Mouse (Mus musculus) cerebellum, postnatal 36 days (tissue): ENCODE data around the gene Podxl.
"Not testable (repeated sequence)": the region's sequence is repeated elsewhere in the genome, so short reads cannot be mapped to it uniquely, and the experiment has no call there.

Experiments
- DNase-seq, 2 experiments: peaks; one replicate each; pipeline ENCODE4 v3.0.0; 2021 to 2022; ENCODE audit warnings: mixed read lengths in 2 of 2

Podxl gene

DNA sequence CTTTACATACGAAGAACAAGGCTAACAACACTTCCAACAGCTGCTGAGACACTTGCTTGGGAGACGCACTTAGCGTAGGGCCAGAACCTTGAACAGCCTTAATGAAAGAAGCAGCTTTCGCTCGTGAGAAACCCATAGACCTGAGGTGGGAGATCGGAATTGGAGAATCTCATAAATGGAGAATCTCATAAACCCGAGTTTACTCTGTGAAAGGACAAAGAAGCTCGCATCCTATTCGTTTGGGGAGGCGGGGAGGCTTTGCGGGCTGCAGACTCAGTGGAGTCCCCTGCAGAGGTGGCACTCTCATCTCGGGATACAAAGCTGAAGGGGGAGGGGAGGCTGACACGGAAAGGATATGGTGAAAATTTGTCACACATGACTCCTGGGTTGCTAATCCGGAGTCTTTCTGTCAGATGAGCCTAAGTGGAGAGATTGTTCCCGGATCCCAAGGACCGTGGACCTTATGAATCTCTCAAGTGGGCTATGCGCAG is 1.2 kb upstream of the Podxl start:
- peak in 1 of 2 experiments; percentile 4 for DNase-seq

DNA sequence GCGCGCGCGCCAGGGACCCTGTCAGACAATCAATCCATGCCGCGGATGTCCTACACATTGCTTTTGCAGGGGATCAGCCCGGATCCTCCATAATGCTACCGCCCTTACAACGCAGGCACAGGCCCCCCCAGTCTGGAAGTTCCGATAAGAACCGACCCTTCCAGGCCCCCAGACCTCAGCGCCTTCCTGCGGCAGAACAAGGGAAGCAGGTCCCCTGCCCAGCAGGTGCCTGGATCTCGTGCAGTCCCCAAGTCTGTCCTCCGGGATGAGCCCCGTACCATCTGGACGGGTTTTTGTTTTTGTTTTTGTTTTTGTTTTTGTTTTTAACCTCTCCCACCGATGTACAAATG is 376 bp upstream of the Podxl start:
- no peak for DNase-seq

DNA sequence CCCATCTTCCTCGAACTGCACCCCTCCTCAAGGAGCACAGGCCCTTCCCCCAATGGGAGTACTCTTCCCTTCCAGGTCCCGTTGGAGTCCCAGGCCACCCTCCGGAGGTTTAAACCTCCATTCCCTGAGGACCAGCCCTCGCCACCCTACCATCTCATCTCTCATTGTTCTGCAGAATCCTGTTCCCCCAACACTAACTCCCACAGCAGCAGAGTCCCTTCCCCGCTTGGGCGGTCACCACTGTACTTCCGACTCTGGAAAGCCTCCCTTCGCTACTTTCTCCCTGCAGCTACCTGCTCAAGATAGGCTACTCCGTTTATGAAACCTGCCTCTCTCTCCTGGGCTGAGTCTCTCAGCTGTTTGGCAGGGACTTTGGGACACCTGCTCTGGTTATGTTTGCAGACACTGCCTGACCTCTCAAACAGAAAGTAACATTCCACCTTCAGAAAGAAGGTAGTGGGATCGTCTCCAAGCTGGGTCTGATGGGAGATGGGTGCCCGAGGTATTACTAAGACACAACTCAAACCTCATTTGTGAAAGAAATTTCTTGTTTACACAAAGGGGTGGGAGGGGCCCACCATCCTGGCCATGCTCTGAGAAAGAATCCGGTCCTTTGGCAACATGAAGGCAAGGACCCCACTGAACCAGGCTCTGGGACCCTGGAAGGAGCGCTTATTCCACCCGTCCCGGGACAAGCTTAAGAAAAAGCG is 1.3 kb downstream of the Podxl start:
- no peak for DNase-seq

DNA sequence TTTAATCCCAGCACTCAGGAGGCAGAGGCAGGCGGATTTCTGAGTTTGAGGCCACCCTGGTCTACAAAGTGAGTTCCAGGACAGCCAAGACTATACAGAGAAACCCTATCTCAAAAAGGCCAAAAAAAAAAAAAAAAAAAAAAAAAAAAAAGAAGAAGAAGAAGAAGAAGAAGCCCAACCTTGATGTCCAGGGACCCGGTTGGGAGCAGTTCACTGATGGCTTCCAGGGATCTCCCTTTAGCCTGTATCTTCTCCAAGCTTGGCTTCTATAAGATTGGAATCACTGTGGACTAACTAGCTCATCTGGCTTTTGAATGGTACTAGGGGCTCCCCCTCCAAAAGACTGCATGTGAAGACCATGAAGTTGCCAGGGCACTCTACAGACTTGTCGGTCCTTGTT is 1.8 kb downstream of the Podxl start:
- DNase-seq = not testable (repeated sequence)

DNA sequence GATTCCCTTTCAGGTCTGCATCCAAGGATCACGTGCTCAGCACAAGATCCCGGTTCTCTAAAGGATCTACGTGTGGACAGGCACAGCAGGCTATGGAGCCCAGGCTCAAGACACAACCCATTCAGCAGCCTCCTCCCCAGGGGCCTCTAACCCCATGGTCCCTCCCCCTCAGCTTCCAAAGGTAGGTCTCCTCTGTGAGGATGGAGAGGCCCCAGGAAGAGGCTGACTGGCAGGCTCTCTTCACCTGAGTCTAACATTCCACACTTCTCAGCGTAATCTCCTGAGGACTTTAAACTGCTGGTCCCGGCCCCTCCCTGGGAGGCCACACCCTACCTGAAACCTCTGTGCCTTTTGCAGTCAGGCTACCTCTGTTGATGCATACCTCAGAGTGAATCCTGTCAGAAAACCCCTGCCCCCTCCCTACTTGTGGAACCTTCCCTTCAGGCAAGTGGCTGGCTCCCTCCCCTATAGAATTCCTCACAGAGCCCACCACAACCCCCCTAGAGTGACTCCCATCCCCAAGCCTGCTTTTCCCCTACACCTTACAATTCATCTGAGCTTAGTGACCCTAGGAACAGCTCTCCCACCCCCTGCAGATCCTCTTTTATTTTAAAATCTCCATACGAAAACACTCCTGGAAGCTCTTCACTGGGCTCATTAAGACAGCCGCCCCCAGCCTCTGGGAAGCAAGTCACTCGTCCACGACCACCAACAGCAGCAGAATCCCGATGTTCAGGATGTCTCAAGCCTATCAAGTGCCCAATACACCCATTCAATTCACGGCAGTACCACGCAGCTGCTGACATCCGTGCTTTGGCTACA is 3.4 kb downstream of the Podxl start:
- DNase-seq = no peak

DNA sequence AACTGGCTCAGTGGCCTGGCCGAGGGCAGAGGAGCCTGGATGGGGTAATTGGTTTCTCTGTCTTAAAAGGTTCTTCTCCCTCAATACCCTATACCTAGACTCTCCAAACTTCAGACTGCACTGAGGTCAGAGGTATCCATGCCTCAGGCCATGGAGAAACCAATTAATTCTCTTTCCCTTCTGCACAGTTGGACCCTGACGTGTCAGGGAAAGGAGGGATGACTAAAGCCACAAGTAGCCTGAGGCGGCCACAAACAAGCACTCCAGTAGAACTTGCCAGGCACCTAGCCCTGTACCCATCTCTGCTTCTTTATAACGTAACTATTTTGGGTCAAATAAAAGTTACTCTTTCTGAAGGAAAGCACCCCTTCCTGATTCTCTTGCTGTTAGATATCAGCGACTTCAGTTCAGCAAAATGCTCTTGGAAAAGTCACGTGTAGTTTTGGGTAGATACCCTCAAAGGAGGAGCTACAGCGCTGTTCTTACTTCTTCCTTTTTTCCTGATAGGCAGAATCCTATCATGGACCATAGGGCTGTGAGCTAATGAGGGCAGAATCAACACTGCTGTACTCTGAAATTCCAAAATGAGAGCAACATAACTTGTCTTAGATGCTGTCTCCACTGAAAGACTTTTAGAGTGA is 7.2 kb downstream of the Podxl start:
- no peak for DNase-seq

DNA sequence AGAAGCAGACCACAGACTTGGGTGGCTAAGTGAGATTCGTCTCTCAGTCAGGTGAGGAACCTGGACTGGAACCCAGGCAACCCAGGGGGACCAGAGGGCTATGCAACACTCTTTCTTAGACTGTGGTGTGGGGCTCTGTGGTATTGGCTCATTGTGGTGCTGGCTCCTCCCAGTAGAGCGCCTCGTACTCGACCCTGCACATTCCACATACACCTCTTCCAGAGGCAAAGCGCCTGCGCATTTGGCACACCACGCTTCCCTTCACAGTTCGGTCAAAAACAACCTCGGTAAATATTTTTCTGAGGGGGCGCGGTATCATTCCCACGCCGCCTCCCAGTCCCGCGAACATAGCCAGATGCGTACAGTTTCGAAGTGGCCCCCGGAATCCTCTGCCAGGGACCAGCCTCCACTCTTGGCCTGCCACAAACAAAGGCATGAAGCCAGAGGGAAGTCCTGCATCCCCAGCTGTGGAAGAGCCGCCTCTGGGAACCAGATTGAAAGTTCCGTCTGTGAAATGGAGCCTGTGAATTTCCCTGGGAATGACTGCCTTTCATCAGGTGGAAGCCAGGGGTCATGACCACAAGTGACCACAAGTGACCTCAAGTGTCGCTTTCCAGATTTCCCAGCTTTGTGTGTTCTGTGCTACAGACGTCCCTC is 12.8 kb downstream of the Podxl start:
- DNase-seq = no peak

DNA sequence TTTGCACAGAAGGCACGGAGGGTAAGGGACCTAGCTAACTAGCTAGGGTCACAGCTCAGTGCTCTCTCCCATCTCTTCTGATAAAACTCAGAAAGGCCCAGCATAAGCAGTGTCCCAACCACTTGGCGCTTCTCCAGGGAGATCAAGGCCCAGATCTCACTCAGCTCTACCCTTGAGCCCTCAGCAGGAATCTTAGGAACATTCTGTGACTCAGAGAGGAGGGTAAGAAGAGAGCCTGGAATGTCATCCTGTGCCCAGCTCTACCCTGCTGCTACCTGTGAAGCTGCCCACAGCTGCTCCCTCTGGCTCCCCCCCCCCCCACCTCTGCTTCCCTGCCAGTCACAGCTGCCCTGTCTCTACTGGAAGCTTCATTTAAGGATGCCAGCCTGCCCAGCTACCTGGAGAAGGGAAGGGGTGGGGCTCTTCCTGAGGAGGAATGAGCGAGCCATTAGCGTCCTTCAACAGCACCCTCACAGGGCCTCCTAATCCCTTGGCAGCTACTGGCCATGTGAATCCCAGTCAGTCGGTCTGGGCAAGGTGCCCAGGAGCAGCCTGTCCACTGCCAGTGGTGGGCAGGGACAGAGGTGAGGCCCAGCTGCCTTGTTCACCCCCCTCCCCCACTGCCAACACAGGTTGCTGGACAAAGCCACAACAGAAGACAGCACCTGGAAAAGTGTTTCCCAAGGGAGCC is 14.3 kb downstream of the Podxl start:
- no peak for DNase-seq

DNA sequence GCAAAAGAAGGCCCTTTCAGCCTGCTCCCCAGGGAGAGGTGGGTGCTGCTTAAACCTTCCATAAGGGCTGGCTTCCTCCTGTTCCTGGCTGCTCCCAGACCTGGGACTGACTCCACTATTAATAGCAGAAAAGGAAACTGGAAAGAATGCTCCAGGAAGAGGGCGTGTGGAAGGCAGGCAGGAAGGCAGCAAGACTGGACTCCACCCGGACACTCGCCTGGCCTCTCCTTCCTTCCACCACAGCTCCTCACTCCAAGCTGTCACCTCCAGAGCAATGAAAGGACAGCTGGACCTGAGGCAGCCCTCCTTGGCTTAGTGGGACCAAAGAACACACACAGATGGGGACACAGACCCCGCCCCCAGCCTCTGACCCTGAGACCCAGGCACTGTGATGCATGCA is 19.5 kb downstream of the Podxl start:
- DNase-seq = no peak

DNA sequence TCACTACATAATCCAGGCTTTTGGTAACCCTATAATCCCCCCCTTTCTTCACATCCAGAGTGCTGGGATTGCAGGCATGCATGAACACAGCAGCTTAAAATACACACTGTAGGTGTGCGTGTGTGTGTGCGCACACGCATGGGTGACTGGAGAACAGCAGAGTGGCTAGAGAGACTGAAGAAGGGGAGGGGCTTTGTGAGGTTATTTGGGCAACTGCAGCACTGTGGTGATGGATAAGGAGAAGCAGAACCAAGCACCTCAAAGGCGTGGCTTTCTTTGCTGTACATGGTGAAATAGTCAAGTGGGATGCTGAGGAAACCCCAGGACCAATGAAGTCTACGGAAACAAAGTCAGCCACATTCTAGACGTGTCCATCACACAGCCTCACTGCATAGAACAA is 23.8 kb downstream of the Podxl start:
- DNase-seq = no peak

DNA sequence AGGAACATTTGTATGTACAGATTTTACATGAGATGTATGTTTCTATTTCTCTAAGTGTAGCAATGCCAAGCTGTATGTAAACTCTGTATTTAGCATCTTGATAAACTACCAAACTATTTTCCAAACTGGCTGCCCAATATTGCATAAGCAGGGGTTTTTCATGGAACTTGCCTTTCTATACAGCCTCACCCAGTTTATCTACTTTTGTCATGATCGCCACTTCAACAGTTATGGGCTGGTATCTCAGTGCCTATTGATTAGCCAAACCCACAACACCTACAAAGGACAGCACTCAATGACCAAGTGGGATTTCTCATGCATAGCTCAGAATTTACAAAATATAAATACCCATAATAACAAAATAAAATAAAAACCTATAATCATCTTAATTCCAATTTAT is 25.7 kb downstream of the Podxl start:
- DNase-seq = no peak

DNA sequence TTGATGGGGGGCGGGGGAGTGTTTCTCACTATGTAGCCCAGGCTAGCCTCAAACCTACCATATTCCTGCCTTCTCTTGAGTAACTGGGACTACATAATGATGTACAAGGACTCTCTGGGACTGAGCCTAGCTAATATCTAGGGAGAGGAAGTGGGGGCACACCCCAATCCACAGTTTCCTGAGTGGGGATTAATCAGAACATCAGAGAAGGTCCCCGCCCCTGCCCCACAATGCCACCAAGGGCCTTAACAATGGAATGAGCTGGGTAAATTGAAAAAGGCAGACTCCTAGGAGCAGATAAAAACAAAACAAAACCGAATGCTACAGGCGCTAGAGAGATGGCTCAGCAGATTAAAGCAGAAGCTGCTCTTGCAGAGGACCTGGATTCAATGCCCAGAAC is 26.6 kb downstream of the Podxl start:
- DNase-seq = no peak

DNA sequence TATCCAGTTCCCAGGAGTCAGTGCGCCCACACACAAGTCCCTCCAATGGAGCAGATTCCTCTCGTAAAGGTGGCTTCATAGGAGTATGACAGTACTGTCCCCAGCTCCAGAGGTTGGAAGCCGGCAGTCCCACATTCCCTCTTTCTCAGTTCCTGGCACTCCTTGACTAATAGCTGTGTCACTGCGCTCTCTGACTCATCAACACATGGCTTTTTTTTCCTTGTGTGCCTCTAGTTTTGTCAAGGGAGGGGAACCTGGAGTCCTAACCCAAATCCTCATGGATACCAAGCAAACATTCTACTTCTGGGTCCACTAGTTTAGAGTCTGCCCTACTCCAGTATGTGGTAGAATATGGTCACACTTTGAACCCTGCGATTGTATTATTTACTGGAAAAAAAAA is 29.1 kb downstream of the Podxl start:
- no peak for DNase-seq

DNA sequence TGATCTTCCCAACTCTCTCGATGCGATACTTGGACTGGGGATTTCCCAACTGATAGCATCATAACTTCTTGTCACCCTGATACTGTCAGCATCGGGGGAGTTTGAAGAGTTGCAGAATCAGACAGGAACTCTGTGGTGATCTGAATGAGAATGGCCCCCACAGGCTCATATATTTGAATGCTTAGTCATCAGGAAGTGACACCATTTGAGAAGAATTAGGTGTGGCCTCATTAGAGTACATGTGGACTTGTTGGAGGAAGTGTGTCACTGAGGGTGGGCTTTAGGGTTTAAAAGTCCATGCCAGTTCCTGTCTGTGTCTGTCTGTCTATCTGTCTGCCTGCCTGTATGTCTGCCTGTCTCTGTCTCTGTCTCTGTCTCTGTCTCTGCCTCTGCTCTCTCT is 31.9 kb downstream of the Podxl start:
- DNase-seq = no peak

DNA sequence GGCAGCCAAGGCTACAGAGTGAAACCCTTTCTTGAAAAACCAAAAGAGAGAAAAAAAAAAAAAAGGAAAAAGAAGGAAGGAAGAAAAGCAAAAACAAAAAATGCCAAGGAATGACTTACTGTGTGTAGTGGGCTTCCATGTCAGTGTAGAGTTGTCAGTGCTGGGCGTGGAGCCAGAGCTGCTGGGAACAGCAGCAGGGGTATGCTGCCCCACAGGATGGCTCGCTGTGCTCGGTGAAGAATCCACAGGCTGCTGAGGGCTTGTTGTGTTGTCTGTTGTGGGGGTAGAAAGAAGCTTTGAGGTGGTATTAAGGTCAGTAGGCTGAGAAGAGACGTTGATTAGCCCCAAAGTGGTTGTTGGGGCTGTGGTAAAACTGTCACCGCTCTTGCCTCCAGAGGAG is 35.4 kb downstream of the Podxl start:
- no peak for DNase-seq

DNA sequence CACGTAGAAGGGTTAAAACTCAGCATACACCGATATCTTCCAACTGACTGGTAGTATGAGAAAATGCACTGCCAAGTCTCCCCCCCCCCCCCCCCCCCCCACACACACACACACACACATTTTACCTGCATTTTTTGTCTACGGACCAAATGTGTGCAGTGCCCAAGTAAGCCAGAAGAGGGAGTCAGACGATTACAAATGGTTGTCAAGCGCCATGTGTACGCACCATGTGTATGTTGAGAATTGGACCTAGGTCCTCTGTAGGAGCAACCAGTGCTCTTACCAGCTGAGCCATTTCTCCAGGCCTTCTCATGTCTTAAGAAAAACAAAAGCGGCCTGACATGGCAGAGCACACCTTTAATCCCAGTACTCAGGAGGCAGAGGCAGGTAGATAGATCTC is 35.9 kb downstream of the Podxl start:
- no peak for DNase-seq

DNA sequence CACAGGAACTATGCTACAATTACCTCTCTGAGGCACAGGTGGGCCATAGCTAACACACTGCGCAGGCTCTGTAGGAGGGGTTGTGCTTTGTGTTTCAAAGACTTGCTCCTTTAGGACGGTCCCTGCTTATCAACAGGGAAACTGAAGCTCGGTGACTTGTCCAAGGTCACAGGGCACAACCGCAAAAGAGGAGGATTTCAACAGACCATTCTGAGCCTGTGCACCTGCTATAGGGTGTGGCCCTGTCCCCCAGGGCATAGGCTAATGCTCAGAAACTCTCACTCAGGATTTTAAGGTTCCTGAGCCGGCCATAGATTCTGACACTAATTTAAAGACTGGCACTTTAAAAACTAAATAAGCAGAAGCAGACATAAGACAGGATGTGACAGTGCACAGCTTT is 36.9 kb downstream of the Podxl start:
- DNase-seq = no peak

DNA sequence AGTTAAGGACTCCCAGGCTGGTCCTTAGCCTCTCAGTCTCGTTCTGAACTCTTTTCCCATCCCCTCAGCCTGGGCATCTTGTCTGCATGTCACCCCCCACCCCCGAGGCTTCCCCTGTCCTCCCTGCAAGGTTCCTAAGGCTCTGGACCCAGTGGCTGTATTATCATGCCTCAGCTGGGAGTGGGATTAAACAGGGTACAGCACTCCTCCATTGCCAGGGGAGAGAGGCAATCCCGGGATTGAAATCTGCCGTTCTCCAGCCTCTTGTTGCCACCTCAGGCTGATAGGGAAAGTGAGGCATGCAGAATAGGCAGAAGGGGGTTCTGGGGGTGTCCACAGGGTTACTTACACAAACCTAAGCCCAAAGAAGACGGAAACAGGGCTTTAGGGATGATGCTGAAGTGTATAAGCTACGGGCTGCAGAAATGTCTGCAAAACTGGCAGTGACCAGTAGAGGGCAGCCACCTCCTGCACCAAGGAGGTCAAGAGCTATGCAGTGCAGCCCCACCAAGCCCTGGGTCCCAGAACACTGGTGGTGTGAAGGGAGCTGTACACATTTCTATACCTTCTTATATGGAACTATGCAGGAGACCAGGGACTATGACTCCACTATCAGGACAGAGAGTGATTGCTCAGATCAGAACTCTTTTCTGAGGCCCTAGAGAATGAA is 38.4 kb downstream of the Podxl start:
- DNase-seq = peak; percentile 51 to 55

DNA sequence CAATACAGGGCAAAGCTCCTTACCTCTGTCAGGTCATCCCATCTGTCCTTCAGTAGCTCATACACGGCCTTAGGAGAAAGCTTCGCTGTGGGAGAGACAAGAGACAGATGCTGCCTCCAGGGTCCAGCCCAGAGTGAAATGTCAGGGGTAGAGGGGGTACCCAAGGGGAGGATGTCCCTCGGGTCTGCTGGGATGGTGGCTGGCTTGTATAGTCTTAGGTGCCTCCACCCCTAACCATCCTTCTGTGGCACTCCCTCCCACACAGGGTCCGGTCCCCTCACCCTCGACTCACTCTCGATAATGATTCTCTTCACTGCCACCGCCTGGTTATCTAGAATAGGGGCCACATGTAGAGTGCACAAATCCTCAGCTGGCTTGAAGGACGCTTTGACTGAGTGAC is 39.1 kb downstream of the Podxl start:
- no peak for DNase-seq

DNA sequence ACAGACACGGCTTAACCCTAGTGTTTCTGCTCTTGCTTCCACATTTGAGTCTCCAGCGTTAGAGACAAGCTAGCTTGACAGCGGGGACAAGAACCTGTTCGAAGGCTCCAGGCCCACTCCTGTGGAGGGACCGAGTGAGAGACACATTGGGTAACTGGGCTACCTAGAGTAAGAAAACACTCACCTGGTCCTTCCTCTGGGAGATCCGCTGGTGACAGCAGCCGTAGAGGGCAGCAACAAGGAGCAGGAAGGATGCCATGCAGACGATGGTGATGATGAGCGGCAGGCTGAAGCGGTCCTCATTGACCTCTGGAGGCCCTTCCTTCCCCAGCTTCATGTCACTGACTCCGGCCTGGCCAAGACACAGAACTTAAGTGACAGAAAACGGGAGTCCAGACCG is 39.7 kb downstream of the Podxl start:
- no peak for DNase-seq

DNA sequence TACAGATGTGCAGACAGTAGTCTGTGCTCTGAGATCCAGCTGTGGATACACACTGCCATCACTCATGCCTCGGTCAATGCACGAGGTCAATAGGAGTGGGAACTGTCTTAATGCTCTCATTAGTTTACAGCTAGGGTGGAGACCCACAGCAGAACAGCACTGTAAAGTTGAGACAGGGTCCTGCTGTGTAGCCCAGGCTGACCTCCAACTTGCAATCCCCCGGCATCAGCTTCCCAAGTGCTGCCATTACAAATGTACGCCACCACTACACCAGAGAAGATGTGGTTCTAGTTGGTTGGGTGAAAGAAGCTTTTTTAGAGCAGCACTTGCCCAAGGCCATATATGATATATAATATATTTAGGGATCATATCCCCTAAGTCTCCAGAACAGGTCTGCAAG is 40.1 kb downstream of the Podxl start:
- DNase-seq = no peak

DNA sequence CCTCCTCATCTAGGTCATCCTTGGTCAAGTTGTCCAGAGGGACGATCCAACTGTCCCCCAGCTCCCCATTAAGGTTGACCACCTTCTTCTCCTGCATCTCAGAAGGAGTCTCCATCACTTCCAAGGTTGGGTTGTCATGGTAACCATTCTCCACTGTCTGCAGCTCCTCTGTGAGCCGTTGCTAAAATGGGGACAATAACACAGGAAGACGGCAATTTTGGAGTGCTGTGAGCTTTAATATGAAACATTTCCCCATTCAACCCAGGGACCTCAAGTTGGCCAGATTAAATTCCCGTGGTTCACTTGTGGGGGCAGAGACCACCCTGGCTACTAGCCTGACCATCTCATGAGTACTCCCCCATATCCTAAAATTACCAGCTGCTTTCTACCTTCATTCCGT is 40.7 kb downstream of the Podxl start:
- no peak for DNase-seq
